Mouse (Mus musculus): ENCODE results near the gene Herc4. TPM values are rescaled to one million over a fixed set of nuclear protein-coding genes. Genes with fewer than 3 reads are reported as not detected.
"Not testable (repeated sequence)": the region's sequence is repeated elsewhere in the genome, so short reads cannot be mapped to it uniquely, and the experiment has no call there.

Gene Herc4
- polyA plus RNA-seq, 1 experiment from 2014 or later = 33.4 TPM

DNA sequence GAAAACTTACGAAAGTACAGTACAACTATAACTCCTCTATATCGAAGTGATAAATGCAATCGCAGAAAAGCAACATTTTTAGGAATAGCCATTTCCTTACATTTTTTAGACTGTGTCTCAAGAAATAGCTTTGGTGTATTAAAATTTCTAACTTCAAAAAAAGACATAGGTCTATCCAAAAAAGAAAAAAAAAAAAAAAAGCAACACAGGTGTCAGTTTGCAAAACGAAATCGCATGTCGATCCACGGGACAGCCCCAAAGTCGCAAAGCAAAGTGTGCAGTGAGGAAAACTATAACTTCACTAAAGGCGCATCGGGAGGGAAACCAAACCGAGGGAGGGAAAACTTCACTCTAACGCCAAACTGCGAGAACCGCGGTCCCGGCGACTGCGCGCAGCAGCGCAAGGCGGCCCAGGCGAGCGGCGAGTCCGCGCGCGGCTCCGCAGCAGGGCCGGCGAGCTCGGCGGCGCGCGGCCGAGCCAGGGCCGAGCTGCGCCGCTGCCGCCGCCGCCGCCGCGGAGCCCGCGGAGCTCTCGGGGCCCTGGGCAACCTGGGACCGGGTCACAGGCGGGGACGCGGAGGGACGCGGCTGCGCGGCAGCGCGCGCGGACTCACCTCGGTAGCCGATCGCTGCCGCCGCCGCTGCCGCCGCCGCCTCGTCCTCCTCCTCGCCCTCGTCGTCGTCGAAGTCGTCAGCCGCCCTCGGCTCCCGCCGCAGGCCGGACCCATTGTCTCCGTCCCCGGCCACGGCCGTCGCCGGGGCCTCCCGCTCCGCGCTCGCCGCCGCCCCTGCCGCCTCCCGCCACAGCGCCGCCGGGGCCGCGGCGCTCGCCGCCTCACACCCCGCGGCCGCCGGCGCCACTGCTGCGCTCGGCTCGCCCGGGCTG lies 94.6 kb downstream of the Herc4 start:
- peak; percentile 87 for ATAC-seq (ENCODE audit: low FRiP score)
- H3K27me3 ChIP-seq = peaks cover 3% of the 10 kb centered on the region; the same call in 1 of the 2 replicates
- 1% methylated on average over 63 of the region's 113 CpGs for WGBS

GRCm38 (mm10) chr10:63338914-63339643 lies 95.5 kb downstream of the Herc4 start:
- Histone ChIP-seq H3K9ac (peak overlapping the region; percentile 92), H3K27me3 (peaks cover 3% of the 10 kb centered on the region; the same call in 1 of the 2 replicates), H3K4me2 (peak overlapping the region; percentile 68), H3K9me3 (no peaks in the 10 kb centered on the region), H3K4me1 (replicated peaks) (peaks cover 20% of the 10 kb centered on the region), H3K27ac (peak overlapping the region; percentile 95), H3K4me3 (peak overlapping the region; percentile 82), H3K36me3 (peaks cover 5% of the 10 kb centered on the region; the same call in 1 of the 2 replicates)
- ATAC-seq (ENCODE audit: low FRiP score) = peak; percentile 98
- WGBS = under 1% methylated on average over 41 of the region's 74 CpGs

More for the DNA sequence above, 94.6 kb downstream of the Herc4 start:
- Histone ChIP-seq H3K4me3 (peak overlapping the region; percentile 82), H3K36me3 (peaks cover 12% of the 10 kb centered on the region), H3K9ac (peak overlapping the region; percentile 92), H3K9me3 (no peaks in the 10 kb centered on the region), H3K4me1 (replicated peaks) (peaks cover 20% of the 10 kb centered on the region), H3K4me2 (peak overlapping the region; percentile 68), H3K27ac (peak overlapping the region; percentile 95)

GRCm38 (mm10) chr10:63341351-63341750 lies 97.7 kb downstream of the Herc4 start:
- WGBS = 85% methylated on average over 2 of the region's 2 CpGs
- H3K4me2 ChIP-seq = no peak overlapping the region
- H3K9ac ChIP-seq = no peak overlapping the region
- peaks cover 15% of the 10 kb centered on the region for H3K4me1 ChIP-seq (replicated peaks)
- no peaks in the 10 kb centered on the region for H3K9me3 ChIP-seq
- no peak overlapping the region for H3K4me3 ChIP-seq
- no peak for ATAC-seq (ENCODE audit: low FRiP score)
- no peaks in the 10 kb centered on the region for H3K36me3 ChIP-seq
- H3K27me3 ChIP-seq = peaks cover 3% of the 10 kb centered on the region; the same call in 1 of the 2 replicates
- no peak overlapping the region for H3K27ac ChIP-seq

DNA sequence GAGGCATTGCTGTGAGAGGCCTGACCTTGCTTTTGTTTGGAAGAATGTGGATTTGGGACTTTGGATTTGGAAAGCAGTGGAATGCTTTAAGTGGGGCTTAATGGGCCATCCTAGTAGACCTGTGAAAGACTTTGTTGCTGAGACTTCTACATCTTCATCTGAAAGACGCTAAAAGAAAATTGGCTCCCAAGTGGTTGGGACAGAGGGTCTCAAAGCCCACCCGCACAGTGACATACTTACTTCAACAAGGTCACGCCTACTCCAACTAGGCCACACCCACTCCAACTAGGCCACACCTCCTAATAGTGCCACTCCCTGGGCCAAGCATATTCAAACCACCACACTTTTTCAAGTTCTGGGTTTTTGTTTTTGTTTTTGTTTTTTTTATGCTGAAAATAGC lies 101.1 kb downstream of the Herc4 start:
- WGBS = 96% methylated on average over 3 of the region's 3 CpGs
- Histone ChIP-seq H3K27me3 (peaks cover 3% of the 10 kb centered on the region; the same call in 1 of the 2 replicates), H3K9ac (no peak overlapping the region), H3K4me1 (replicated peaks) (no peaks in the 10 kb centered on the region), H3K27ac (no peak overlapping the region), H3K36me3 (no peaks in the 10 kb centered on the region), H3K4me3 (no peak overlapping the region), H3K9me3 (no peaks in the 10 kb centered on the region), H3K4me2 (no peak overlapping the region)
- no peak for ATAC-seq (ENCODE audit: low FRiP score)

- no peak overlapping the region for H3K4me2 ChIP-seq
- no peak overlapping the region for H3K9ac ChIP-seq
- no peak overlapping the region for H3K4me3 ChIP-seq
- 58% methylated on average over 3 of the region's 3 CpGs for WGBS
- H3K9me3 ChIP-seq = no peaks in the 10 kb centered on the region
- H3K27me3 ChIP-seq = no peaks in the 10 kb centered on the region
- no peak for ATAC-seq (ENCODE audit: low FRiP score)
- H3K4me1 ChIP-seq (replicated peaks) = no peaks in the 10 kb centered on the region
- no peak overlapping the region for H3K27ac ChIP-seq
- no peaks in the 10 kb centered on the region for H3K36me3 ChIP-seq
These were observed 104.7 kb downstream of the Herc4 start for GRCm38 (mm10) chr10:63348291-63348690.

DNA sequence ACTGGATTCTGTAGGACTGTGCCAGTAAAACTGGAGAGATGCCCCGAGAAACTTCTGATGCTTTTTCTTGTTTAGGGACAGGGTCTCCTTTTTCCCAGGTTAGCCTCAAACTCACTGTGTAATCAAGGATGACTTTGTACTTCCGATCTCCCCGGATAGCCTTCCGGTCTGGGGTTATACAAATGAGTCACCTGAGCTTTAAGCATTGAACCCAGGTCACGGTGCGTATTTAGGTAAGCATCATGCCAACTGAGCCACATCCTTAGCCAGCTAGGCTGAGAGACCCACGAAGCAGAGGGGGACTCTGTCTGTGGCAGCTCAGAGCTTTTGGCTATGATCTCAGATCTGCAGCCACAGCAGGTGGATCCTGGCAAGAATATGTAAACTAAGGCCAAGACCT lies 107.1 kb downstream of the Herc4 start:
- 92% methylated on average over 7 of the region's 7 CpGs for WGBS
- H3K4me3 ChIP-seq = no peak overlapping the region
- H3K36me3 ChIP-seq = no peaks in the 10 kb centered on the region
- no peak overlapping the region for H3K27ac ChIP-seq
- no peaks in the 10 kb centered on the region for H3K4me1 ChIP-seq (replicated peaks)
- H3K4me2 ChIP-seq = no peak overlapping the region
- H3K9ac ChIP-seq = no peak overlapping the region
- no peaks in the 10 kb centered on the region for H3K9me3 ChIP-seq
- no peaks in the 10 kb centered on the region for H3K27me3 ChIP-seq
- ATAC-seq (ENCODE audit: low FRiP score) = no peak

DNA sequence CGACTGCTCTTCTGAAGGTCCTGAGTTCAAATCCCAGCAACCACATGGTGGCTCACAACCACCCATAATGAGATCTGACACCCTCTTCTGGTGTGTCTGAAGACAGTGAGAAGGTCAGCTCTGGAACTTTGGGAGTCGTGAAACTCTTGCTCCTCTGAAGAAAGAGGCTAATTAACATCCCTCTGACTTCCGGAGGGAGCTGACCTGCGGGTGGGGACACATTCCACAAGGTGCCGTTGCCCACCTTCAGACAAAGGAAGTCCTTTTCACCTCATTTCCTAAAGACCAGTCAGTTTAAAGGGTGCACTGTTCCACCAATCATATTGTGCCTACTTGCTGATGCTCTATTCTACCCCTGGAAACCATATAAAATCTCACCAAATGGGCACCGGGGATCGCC lies 107.5 kb downstream of the Herc4 start:
- 88% methylated on average over 7 of the region's 7 CpGs for WGBS
- ATAC-seq (ENCODE audit: low FRiP score); H3K9me3 ChIP-seq; H3K4me1 ChIP-seq (replicated peaks); H3K27ac ChIP-seq; H3K27me3 ChIP-seq; H3K36me3 ChIP-seq; H3K4me2 ChIP-seq; H3K9ac ChIP-seq; H3K4me3 ChIP-seq: not testable (repeated sequence)

DNA sequence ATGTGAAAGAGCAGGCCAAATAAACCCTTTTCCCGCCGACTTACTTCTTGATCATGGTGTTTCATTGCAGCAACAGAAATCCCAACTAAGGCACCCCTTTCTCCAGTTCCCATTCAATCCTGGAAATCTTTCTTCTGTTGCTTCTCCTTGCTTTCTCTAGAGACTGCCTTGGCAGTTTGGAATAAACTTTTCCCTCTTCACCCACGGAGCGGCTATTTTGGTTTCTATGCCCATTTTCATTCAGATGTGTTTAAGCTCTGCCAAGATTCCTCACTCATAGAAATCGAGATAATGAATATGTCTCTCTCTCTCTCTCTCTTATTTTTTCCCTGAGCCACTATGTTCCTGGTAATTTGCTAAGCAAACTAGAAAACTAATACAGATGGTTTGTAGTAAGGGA lies 108.5 kb downstream of the Herc4 start:
- H3K4me1 ChIP-seq (replicated peaks) = no peaks in the 10 kb centered on the region
- no peaks in the 10 kb centered on the region for H3K36me3 ChIP-seq
- H3K4me3 ChIP-seq = no peak overlapping the region
- no peak for ATAC-seq (ENCODE audit: low FRiP score)
- H3K4me2 ChIP-seq = no peak overlapping the region
- no peaks in the 10 kb centered on the region for H3K9me3 ChIP-seq
- H3K27ac ChIP-seq = no peak overlapping the region
- no peak overlapping the region for H3K9ac ChIP-seq
- H3K27me3 ChIP-seq = no peaks in the 10 kb centered on the region
- 85% methylated on average over 5 of the region's 5 CpGs for WGBS

DNA sequence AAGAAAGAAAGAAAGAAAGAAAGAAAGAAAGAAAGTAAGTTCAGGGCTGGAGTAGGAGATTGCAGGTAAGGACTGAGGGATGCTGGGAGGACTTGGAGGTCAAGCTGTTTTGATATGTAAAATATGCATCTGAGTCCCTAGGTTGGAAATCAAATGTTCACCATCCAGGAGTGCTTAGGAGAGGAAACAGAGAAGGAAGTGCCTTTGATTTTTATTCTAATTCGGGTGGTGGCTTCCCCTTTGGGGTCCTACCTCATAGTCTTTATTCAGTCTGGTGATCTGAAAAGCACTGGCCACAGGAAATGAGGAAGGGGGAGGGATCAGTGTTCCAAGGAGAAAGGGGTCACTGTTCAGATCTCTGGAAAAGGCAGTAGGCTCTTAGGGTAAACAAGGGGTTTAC lies 116.9 kb downstream of the Herc4 start:
- Histone ChIP-seq H3K4me1 (replicated peaks) (no peaks in the 10 kb centered on the region), H3K27me3 (no peaks in the 10 kb centered on the region), H3K9me3 (no peaks in the 10 kb centered on the region), H3K27ac (no peak overlapping the region), H3K4me3 (no peak overlapping the region), H3K4me2 (no peak overlapping the region), H3K9ac (no peak overlapping the region), H3K36me3 (no peaks in the 10 kb centered on the region)
- WGBS = 79% methylated on average over 1 of the region's 1 CpGs
- no peak for ATAC-seq (ENCODE audit: low FRiP score)

- Histone ChIP-seq H3K27ac (no peak overlapping the region), H3K36me3 (no peaks in the 10 kb centered on the region), H3K4me1 (replicated peaks) (no peaks in the 10 kb centered on the region), H3K9me3 (no peaks in the 10 kb centered on the region), H3K4me3 (no peak overlapping the region), H3K4me2 (0 out of 2 replicates have a peak overlapping the region, but pooled peaks have one; percentile 30), H3K27me3 (no peaks in the 10 kb centered on the region), H3K9ac (no peak overlapping the region)
- no peak for ATAC-seq (ENCODE audit: low FRiP score)
- WGBS = 57% methylated on average over 7 of the region's 7 CpGs
These were observed 122.4 kb downstream of the Herc4 start for GRCm38 (mm10) chr10:63365918-63366455.

- no peak overlapping the region for H3K9ac ChIP-seq
- H3K4me2 ChIP-seq = no peak overlapping the region
- ATAC-seq (ENCODE audit: low FRiP score) = no peak
- WGBS = 81% methylated on average over 6 of the region's 6 CpGs
- H3K9me3 ChIP-seq = no peaks in the 10 kb centered on the region
- H3K27me3 ChIP-seq = no peaks in the 10 kb centered on the region
- no peaks in the 10 kb centered on the region for H3K4me1 ChIP-seq (replicated peaks)
- H3K27ac ChIP-seq = no peak overlapping the region
- H3K4me3 ChIP-seq = no peak overlapping the region
- H3K36me3 ChIP-seq = no peaks in the 10 kb centered on the region
These were observed 123.8 kb downstream of the Herc4 start for GRCm38 (mm10) chr10:63367386-63367785.
